Mouse (Mus musculus) kidney, postnatal 36 days (tissue): Measurements from ENCODE around the gene Gm14444.
"Not testable (repeated sequence)": the region's sequence is repeated elsewhere in the genome, so short reads cannot be mapped to it uniquely, and the experiment has no call there.

ENCODE experiments used
- DNase-seq, 2 experiments: peaks; one replicate each; pipeline ENCODE4 v3.0.0; 2021 to 2022; ENCODE audit warnings: mixed read lengths in 2 of 2

Gene Gm14444

GRCm38 (mm10) chr2:175010022-175010421 is at the start of gene Gm14444:
Gm14444 (plus strand) TSS chr2:175010241.
- DNase-seq, result not testable (repeated sequence)

GRCm38 (mm10) chr2:174965466-174965865 is 44.6 kb upstream of the Gm14444 start:
- peak; percentile 9 to 29 for DNase-seq

GRCm38 (mm10) chr2:175044268-175044667 is 34.2 kb downstream of the Gm14444 start:
- DNase-seq, result not testable (repeated sequence)

- not testable (repeated sequence) for DNase-seq
Observed at GRCm38 (mm10) chr2:175067681-175068261, 57.7 kb downstream of the Gm14444 start, which contains the start of gene Gm14393. Gm14393 (minus strand) TSS chr2:175067781.
